Mouse (Mus musculus) lung, embryonic 15.5 days (tissue): ENCODE results near the gene Gm3676. TPM values are rescaled to one million over a fixed set of nuclear protein-coding genes. Genes with fewer than 3 reads are reported as not detected.
"Not testable (repeated sequence)": the region's sequence is repeated elsewhere in the genome, so short reads cannot be mapped to it uniquely, and the experiment has no call there.

Source experiments
- ATAC-seq: fragments of 200-750 bp; cut with Nextera tagmentation; 2 replicates; pipeline ENCODE4 v1.8.0; 2017; ENCODE audit warnings: moderate number of reproducible peaks, borderline replicate concordance; ENCODE audit not compliant: low FRiP score, low TSS enrichment; ENCODE audit errors: extremely low read depth
- H3K27ac ChIP-seq: fragments of 300-500 bp; sonication (generic); 2 replicates; pipeline ENCODE4 v1.5.1; 2015; ENCODE audit warnings: moderate library complexity, mild to moderate bottlenecking, inconsistent platforms
- H3K27me3 ChIP-seq: fragments of 300-500 bp; sonication (generic); 2 replicates; pipeline ENCODE4 v1.6.1; 2015; ENCODE audit warnings: inconsistent platforms
- H3K36me3 ChIP-seq: fragments of 300-500 bp; sonication (generic); 2 replicates; pipeline ENCODE4 v1.6.1; 2015; ENCODE audit warnings: inconsistent platforms
- H3K4me1 ChIP-seq: fragments of 300-500 bp; sonication (generic); 2 replicates; pipeline ENCODE4 v1.6.1; 2015; ENCODE audit warnings: inconsistent platforms
- H3K4me2 ChIP-seq: fragments of 300-500 bp; sonication (generic); 2 replicates; pipeline ENCODE4 v1.6.1; 2015; ENCODE audit warnings: inconsistent platforms, mild to moderate bottlenecking, moderate library complexity
- H3K4me3 ChIP-seq: fragments of 300-500 bp; sonication (generic); 2 replicates; pipeline ENCODE4 v1.5.1; 2015; ENCODE audit warnings: mild to moderate bottlenecking, inconsistent platforms
- H3K9ac ChIP-seq: fragments of 300-500 bp; sonication (generic); 2 replicates; pipeline ENCODE4 v1.6.1; 2015; ENCODE audit warnings: inconsistent platforms
- H3K9me3 ChIP-seq: fragments of 300-500 bp; sonication (generic); 2 replicates; pipeline ENCODE4 v1.6.1; 2016; ENCODE audit warnings: inconsistent platforms
- WGBS: fragments of 180-500 bp; shearing (Covaris S2); methylation state at CpG from one replicate; pipeline ENCODE4 v1.1.7; 2015; 5-methylcytosine and 5-hydroxymethylcytosine counted together
- polyA plus RNA-seq: library from polyadenylated mRNA; unstranded; fragments of >200 nt; fragmentation: Nextera tagmentation; extraction: Ambion mirVana; gene quantifications from 2 replicates; pipeline ENCODE4 v1.2.1, GENCODE M21; 2015

Gene Gm3676
- polyA plus RNA-seq: not detected in 2 replicates

GRCm38 (mm10) chr14:41646387-41646786 lies at the start of gene Gm3676:
Gene Gm3676, minus strand, starts transcription at chr14:41646487.
- H3K9ac ChIP-seq, H3K4me3 ChIP-seq, H3K4me2 ChIP-seq, H3K27me3 ChIP-seq, H3K27ac ChIP-seq, H3K9me3 ChIP-seq, H3K4me1 ChIP-seq, H3K36me3 ChIP-seq, ATAC-seq: not testable (repeated sequence)
- WGBS: no CpG with 5 or more reads among the region's 1 CpGs

- WGBS: 84% methylated on average over 2 of the region's 2 CpGs
Observed at GRCm38 (mm10) chr14:41648176-41648575, 1.9 kb upstream of the Gm3676 start.

GRCm38 (mm10) chr14:41630144-41630543 lies 16.1 kb downstream of the Gm3676 start:
- not testable (repeated sequence) for H3K9ac ChIP-seq, H3K36me3 ChIP-seq, H3K27ac ChIP-seq, H3K4me2 ChIP-seq, ATAC-seq, H3K9me3 ChIP-seq, H3K27me3 ChIP-seq, H3K4me3 ChIP-seq, H3K4me1 ChIP-seq
- 93% methylated on average over 9 of the region's 11 CpGs for WGBS

More at GRCm38 (mm10) chr14:41648176-41648575, 1.9 kb upstream of the Gm3676 start:
- not testable (repeated sequence) for H3K36me3 ChIP-seq, H3K4me3 ChIP-seq, H3K9ac ChIP-seq, H3K4me1 ChIP-seq, H3K9me3 ChIP-seq, ATAC-seq, H3K4me2 ChIP-seq, H3K27me3 ChIP-seq, H3K27ac ChIP-seq

DNA sequence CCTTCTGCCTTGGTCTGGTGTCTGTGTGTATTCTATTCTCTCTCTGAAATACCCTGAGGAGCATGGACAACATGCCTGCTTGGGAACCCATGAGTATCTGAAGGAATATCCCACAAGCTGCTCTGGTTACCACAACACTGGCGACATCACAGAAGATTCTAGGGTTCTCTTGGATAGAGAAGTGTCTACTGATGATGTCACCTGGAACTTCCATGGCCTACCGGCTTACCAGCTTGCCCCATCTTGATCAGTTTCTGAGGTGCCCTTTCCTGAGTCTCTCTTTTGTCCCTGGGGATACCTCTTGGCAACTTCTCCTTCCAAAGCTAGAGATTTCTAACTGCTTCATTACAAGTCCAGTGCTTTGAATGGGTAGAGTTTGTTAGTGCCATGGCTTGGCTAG lies 21.8 kb downstream of the Gm3676 start, which contains the start of gene Gm3072:
Gene Gm3072, minus strand, starts transcription at position 101 of the 400 bp plus-strand sequence.
- H3K4me3 ChIP-seq, H3K9me3 ChIP-seq, H3K27me3 ChIP-seq, H3K36me3 ChIP-seq, H3K4me2 ChIP-seq, ATAC-seq, H3K27ac ChIP-seq, H3K4me1 ChIP-seq, H3K9ac ChIP-seq: not testable (repeated sequence)
- 79% methylated on average over 1 of the region's 2 CpGs for WGBS

- not testable (repeated sequence) for H3K4me1 ChIP-seq, H3K9me3 ChIP-seq, H3K36me3 ChIP-seq, H3K27me3 ChIP-seq, H3K4me2 ChIP-seq, ATAC-seq, H3K9ac ChIP-seq, H3K27ac ChIP-seq, H3K4me3 ChIP-seq
- WGBS: 84% methylated on average over 5 of the region's 5 CpGs
Observed at GRCm38 (mm10) chr14:41622535-41622934, 23.8 kb downstream of the Gm3676 start.

- 73% methylated on average over 1 of the region's 1 CpGs for WGBS
- H3K4me2 ChIP-seq, H3K9ac ChIP-seq: not testable (repeated sequence)
Observed at GRCm38 (mm10) chr14:41610690-41611089, 35.6 kb downstream of the Gm3676 start.

DNA sequence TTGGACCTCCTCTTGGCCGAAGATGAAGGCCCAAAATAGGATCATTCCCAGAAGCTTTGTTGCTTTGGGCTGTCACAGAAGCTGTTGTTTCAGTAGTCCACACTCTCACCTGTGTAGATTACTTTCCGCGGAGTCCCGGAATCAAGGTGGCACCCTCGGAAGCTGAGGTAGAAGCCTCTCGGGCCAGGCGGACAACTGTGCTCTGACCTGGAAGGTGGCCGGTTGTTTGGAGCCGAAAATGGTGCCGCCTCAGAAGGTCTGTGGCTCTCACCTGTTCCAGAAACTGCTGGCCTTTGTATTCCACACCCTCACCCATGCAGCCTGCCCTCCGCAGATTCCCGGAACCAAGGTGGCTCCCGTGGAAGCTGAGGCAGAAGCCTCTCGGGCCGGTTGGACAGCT lies 45.4 kb downstream of the Gm3676 start:
- H3K27ac ChIP-seq, ATAC-seq: not testable (repeated sequence)

More at GRCm38 (mm10) chr14:41610690-41611089, 35.6 kb downstream of the Gm3676 start:
- not testable (repeated sequence) for ATAC-seq, H3K4me3 ChIP-seq, H3K9me3 ChIP-seq, H3K36me3 ChIP-seq, H3K4me1 ChIP-seq, H3K27ac ChIP-seq, H3K27me3 ChIP-seq

More for the DNA sequence above, 45.4 kb downstream of the Gm3676 start:
- H3K27me3 ChIP-seq, H3K4me2 ChIP-seq, H3K4me1 ChIP-seq, H3K9ac ChIP-seq, H3K9me3 ChIP-seq, H3K4me3 ChIP-seq, H3K36me3 ChIP-seq: not testable (repeated sequence)
- 91% methylated on average over 15 of the region's 15 CpGs for WGBS

Other genes starting within 250 kb of the Gm3676 start
- not detected in 2 replicates for gene Gm6482, start 238.2 kb downstream of the Gm3676 start, polyA plus RNA-seq
- not detected in 2 replicates for gene Gm7954, start 193.0 kb downstream of the Gm3676 start, polyA plus RNA-seq
- gene Gm3486, start 157.0 kb downstream of the Gm3676 start, polyA plus RNA-seq: not detected in 2 replicates
- not detected in 2 replicates for gene Gm7970, start 90.9 kb downstream of the Gm3676 start, polyA plus RNA-seq
- not detected in 2 replicates for gene 1700049E17Rik2, start 73.3 kb downstream of the Gm3676 start, polyA plus RNA-seq
- gene Gm3072, start 21.9 kb downstream of the Gm3676 start, polyA plus RNA-seq: not detected in 2 replicates
- gene Gm8068, start 55.4 kb upstream of the Gm3676 start, polyA plus RNA-seq: not detected in 2 replicates
- gene Gm7929, start 104.1 kb upstream of the Gm3676 start, polyA plus RNA-seq: not detected in 2 replicates
- gene Gm47189, start 126.0 kb upstream of the Gm3676 start, polyA plus RNA-seq: not detected in 2 replicates